Mouse (Mus musculus) lung, adult 2 months (tissue): ENCODE results near the gene Galnt10.

ENCODE experiments used
- CTCF ChIP-seq: fragments of 200-500 bp; IDR thresholded peaks from 2 replicates; pipeline ENCODE4 v1.5.1; 2011; ENCODE audit warnings: mild to moderate bottlenecking, low read length, control low read depth; ENCODE audit not compliant: insufficient read depth
- POLR2A ChIP-seq: fragments of 200-500 bp; IDR thresholded peaks from 2 replicates; pipeline ENCODE4 v1.6.1; 2011; ENCODE audit warnings: low read depth, mild to moderate bottlenecking, control low read depth, low read length, borderline replicate concordance; ENCODE audit errors: extremely low read depth

DNA sequence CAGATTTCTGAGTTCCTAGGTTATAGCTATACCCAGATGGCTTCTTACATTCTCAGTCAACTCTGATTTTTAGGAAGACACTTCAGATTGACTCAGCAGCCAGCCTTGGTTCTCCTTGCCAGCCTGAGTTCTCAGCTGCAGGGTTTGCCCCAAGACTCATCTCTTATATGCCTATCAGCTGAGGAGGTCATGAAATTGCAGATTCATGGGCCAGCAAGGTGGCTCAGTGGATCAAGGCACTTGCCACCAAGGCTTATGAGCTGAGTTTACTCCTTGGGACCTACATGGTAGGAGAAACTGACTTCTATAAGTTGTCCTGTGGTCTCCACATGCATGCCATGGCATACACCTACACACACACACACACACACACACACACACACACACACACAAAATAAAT is 19.8 kb upstream of the Galnt10 start:
- TF ChIP-seq CTCF = no peak
- TF ChIP-seq POLR2A = no peak
